Mouse (Mus musculus) NIH3T3 (cell line): ENCODE data around the gene Olfr27.

Experiments used
- DNase-seq: peaks from one replicate; pipeline ENCODE4 v3.0.0-alpha.2; 2012; ENCODE audit warnings: low read depth

Olfr27 gene

DNA sequence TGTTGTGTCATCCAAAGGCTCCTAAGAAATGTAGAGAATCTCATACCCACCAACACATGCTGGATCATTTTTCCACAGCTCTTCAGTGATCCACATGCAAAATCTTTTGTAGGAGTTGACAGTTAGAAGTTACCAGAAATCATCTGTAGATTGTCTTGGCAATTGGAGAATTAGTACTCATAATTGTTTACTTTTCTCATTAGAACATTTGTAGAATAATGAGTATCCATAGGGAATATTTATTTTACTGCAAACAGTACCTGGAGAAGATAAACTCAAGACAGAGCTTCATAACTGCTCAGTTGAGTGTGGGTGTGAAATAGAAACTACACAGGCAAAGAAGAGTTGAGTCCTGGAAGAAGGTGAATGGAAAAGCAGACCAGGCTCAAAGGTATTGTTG lies at the start of gene Olfr27:
Olfr27 (plus strand) TSS at position 301 of the 400 bp plus-strand sequence.
- no peak for DNase-seq

- no peak for DNase-seq
Measured at GRCm38 (mm10) chr9:39078787-39079186, 49.1 kb upstream of the Olfr27 start, which contains the start of gene Olfr938. TSS of gene Olfr938 (minus strand) at chr9:39078887.

GRCm38 (mm10) chr9:39127326-39127725 lies 605 bp upstream of the Olfr27 start:
- DNase-seq, result no peak

GRCm38 (mm10) chr9:39152401-39152800 lies 24.5 kb downstream of the Olfr27 start:
- no peak for DNase-seq

GRCm38 (mm10) chr9:39166004-39166403 lies 38.1 kb downstream of the Olfr27 start, which contains the start of gene Olfr943:
TSS of gene Olfr943 (plus strand) at chr9:39166304.
- DNase-seq, result no peak
